Mouse (Mus musculus) heart, embryonic 16.5 days (tissue): ENCODE measurements around the gene Slc26a5. TPM values are rescaled to one million over a fixed set of nuclear protein-coding genes. Genes with fewer than 3 reads are reported as not detected.

Source experiments
- ATAC-seq: fragments of 200-750 bp; cut with Nextera tagmentation; replicated peaks from 2 replicates; pipeline ENCODE4 v1.8.0; 2017; ENCODE audit warnings: moderate number of reproducible peaks; ENCODE audit not compliant: insufficient read depth, low FRiP score; ENCODE audit errors: extremely low read depth
- H3K27ac ChIP-seq: fragments of 300-500 bp; sonication (generic); 2 replicates; pipeline ENCODE4 v1.5.1; 2014; ENCODE audit warnings: mild to moderate bottlenecking, low read length, control low read depth, moderate library complexity
- H3K27me3 ChIP-seq: fragments of 300-500 bp; sonication (generic); 2 replicates; pipeline ENCODE4 v1.6.1; 2014; ENCODE audit warnings: low read length, mixed read lengths; ENCODE audit not compliant: control insufficient read depth, insufficient read depth
- H3K36me3 ChIP-seq: fragments of 300-500 bp; sonication (generic); 2 replicates; pipeline ENCODE4 v1.6.1; 2014; ENCODE audit not compliant: control insufficient read depth, insufficient read depth
- H3K4me1 ChIP-seq: fragments of 300-500 bp; sonication (generic); 2 replicates; pipeline ENCODE4 v1.6.1; 2014; ENCODE audit warnings: low read length, mixed read lengths; ENCODE audit not compliant: control insufficient read depth, insufficient read depth
- H3K4me2 ChIP-seq: fragments of 300-500 bp; sonication (generic); 2 replicates; pipeline ENCODE4 v1.6.1; 2014; ENCODE audit warnings: low read depth, mild to moderate bottlenecking, control low read depth, low read length
- H3K4me3 ChIP-seq: fragments of 300-500 bp; sonication (generic); 2 replicates; pipeline ENCODE4 v1.5.1; 2014; ENCODE audit warnings: mild to moderate bottlenecking, control low read depth, low read length
- H3K9ac ChIP-seq: fragments of 300-500 bp; sonication (generic); 2 replicates; pipeline ENCODE4 v1.6.1; 2014; ENCODE audit warnings: low read length, control low read depth
- H3K9me3 ChIP-seq: fragments of 300-500 bp; sonication (generic); replicated peaks from 2 replicates; pipeline ENCODE4 v1.6.1; 2016; ENCODE audit warnings: low read length; ENCODE audit not compliant: control insufficient read depth
- WGBS: fragments of 180-500 bp; shearing (Covaris S2); extraction: QIAGEN DNeasy Blood & Tissue Kit; methylation state at CpG from one replicate; pipeline ENCODE4 v1.1.7; 2014; 5-methylcytosine and 5-hydroxymethylcytosine counted together
- polyA plus RNA-seq: library from polyadenylated mRNA; unstranded; fragments of >200 nt; fragmentation: Nextera tagmentation; extraction: Ambion mirVana; gene quantifications from 2 replicates; pipeline ENCODE4 v1.2.1, GENCODE M21; 2015

Gene Slc26a5
- polyA plus RNA-seq, 1 experiment from 2014 or later, result not detected

DNA sequence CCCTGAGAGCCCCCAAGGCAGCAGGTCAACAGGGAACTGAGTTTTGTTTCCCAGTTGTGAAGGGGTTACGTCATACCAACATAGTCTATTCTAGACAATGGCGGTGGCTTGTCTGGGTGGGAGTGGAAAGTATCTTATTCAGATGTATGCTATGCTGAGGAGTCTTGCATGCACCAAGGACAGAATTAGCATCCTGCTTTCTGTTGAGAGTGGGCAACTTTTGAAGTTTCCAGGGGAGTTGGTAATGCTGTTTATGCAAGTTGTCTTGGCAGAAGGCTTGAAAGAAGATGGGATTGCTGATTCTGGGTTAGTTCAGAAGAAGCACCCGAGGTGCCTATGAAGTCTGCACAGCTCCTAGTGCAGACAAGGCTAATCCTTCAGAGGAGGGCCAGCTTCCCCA, 28.8 kb upstream of the Slc26a5 start:
- H3K4me2 ChIP-seq, result no peak overlapping the region
- H3K9me3 ChIP-seq, result no peaks in the 10 kb centered on the region
- ATAC-seq, result no peak
- no peaks in the 10 kb centered on the region for H3K36me3 ChIP-seq
- H3K4me1 ChIP-seq, result 0 out of 2 replicates have a peak, but pooled peaks cover 2% of the 10 kb centered on the region
- no peaks in the 10 kb centered on the region for H3K27me3 ChIP-seq
- no peak overlapping the region for H3K4me3 ChIP-seq
- 75% methylated on average over 3 of the region's 3 CpGs for WGBS
- no peak overlapping the region for H3K9ac ChIP-seq
- H3K27ac ChIP-seq, result no peak overlapping the region

DNA sequence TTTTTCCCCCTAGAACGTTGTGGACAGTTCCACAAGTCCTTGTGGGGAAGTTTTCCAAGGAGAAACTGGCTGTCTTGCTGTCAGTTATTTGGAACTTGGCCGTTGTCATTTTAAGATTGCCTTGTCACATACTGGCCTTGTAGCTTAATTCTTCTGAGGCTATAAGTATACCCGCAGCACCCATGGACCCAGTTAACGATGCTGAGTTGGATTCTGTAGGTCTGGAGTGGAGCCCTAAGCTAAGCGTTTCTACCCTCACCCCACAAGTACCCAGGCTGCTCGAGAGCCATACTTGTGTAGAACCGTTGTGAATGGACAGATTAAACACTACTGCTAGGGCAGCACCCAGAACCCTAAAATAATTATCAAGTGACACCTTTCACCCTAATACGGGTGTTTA, 1.3 kb upstream of the Slc26a5 start:
- Histone ChIP-seq H3K9me3 (no peaks in the 10 kb centered on the region), H3K4me3 (no peak overlapping the region), H3K4me1 (no peaks in the 10 kb centered on the region), H3K27ac (no peak overlapping the region), H3K36me3 (no peaks in the 10 kb centered on the region), H3K9ac (no peak overlapping the region), H3K27me3 (peaks cover 3% of the 10 kb centered on the region; the same call in 1 of the 2 replicates), H3K4me2 (no peak overlapping the region)
- ATAC-seq, result no peak
- WGBS, result 62% methylated on average over 8 of the region's 8 CpGs

DNA sequence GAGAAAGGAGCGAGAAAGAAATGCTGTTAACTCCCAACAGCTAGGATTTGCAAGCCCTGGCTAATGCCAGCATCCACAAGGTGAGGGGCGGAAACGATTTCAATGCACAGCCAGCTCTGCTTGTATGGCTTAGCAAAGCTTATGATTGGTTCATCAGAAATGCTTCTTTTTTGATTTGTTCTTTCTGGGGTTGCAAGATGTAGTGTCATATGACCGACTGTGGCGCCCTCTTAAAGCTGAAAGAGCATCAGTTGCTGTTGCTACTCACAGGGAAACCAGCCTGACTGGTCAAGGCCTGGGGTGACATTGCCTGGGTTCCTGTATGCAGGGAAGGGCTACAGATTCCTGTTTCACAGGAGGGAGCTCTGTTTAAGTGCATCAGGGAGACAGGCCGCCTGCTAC, 908 bp upstream of the Slc26a5 start:
- WGBS, result 17% methylated on average over 6 of the region's 6 CpGs
- peak overlapping the region; percentile 62 for H3K4me2 ChIP-seq
- H3K27ac ChIP-seq, result no peak overlapping the region
- no peaks in the 10 kb centered on the region for H3K9me3 ChIP-seq
- H3K36me3 ChIP-seq, result no peaks in the 10 kb centered on the region
- peak overlapping the region; percentile 31; the same call in 1 of the 2 replicates for H3K4me3 ChIP-seq
- no peak for ATAC-seq
- peaks cover 3% of the 10 kb centered on the region; the same call in 1 of the 2 replicates for H3K27me3 ChIP-seq
- no peak overlapping the region for H3K9ac ChIP-seq
- H3K4me1 ChIP-seq, result no peaks in the 10 kb centered on the region

DNA sequence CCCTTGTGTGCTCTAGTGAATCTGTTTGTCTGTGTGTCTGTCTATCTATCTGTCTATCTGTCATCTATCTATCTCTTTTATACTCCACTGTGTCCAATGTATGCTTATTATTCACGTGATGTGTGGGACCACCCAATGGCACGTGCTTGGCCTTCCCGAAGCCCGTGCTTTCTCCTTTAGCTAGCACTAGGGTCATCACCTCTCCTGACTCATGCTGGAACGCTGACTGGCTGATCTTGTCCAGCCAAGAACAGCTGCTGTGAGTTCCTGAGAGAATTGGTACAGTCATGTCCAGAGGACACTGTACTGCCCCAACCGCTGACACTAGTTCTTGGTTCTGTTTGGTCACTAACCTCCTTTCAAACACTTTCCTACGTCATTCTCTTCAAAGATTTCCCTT, 6.8 kb downstream of the Slc26a5 start:
- 78% methylated on average over 7 of the region's 7 CpGs for WGBS
- Histone ChIP-seq H3K9ac (no peak overlapping the region), H3K9me3 (no peaks in the 10 kb centered on the region), H3K36me3 (no peaks in the 10 kb centered on the region), H3K27ac (no peak overlapping the region), H3K4me1 (no peaks in the 10 kb centered on the region), H3K4me2 (no peak overlapping the region), H3K27me3 (no peaks in the 10 kb centered on the region), H3K4me3 (no peak overlapping the region)
- ATAC-seq, result no peak

DNA sequence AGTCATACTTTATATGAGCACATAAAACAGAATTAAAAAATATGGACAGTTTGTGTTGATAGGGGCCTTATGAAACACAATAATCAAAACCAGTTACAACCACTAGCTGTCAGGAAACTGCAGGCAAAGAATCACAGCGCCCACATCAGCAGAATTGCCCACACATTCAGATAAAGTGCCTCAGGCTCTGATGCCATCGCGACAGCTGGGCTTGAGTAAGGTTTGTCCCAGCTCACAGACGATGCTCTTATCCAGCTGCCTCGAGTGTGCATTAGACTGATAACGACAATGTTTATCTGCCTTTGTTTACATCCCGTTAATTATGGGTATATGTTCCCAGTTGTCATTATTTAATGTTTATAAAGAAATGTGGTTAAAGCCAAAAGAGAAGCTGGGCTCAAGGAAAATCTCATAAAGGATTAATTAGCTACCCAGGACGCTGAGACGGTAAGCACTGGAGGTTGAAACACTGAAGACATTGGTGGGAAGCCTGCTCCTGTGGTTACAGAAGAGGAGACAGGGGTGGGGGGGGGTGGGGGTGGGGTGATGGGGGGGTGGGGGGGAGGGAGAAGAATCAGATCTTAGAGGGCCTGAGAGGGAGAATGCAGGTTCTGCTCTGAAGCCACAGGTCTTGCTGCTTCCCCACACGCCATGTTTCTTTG, 13.6 kb downstream of the Slc26a5 start:
- H3K4me1 ChIP-seq, result no peaks in the 10 kb centered on the region
- no peaks in the 10 kb centered on the region for H3K9me3 ChIP-seq
- no peaks in the 10 kb centered on the region for H3K36me3 ChIP-seq
- H3K27ac ChIP-seq, result no peak overlapping the region
- no peak overlapping the region for H3K4me2 ChIP-seq
- no peaks in the 10 kb centered on the region for H3K27me3 ChIP-seq
- no peak overlapping the region for H3K4me3 ChIP-seq
- WGBS, result 39% methylated on average over 10 of the region's 10 CpGs
- no peak for ATAC-seq
- H3K9ac ChIP-seq, result no peak overlapping the region

DNA sequence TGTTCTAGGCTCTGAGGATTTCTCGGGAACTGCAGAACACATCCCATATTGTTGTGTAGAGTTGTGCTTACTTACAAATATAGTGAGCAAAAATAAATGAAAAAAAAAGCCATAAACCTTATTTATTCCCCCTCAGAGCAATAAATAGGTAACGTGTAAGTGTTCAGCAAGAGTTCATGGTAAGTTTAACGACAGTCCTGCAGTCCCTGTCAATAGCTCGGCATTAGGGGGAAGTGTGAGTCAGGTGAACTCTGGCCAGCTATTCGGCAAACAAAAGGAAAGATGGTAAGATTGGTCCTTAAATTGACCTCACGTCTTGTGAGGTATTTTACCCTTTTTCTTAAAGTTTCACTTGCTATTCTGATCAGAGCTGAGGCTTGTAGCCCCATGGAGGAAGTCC, 18.0 kb downstream of the Slc26a5 start:
- no peak for ATAC-seq
- Histone ChIP-seq H3K4me3 (no peak overlapping the region), H3K4me2 (no peak overlapping the region), H3K9ac (no peak overlapping the region), H3K27ac (no peak overlapping the region), H3K27me3 (no peaks in the 10 kb centered on the region), H3K4me1 (no peaks in the 10 kb centered on the region), H3K9me3 (no peaks in the 10 kb centered on the region), H3K36me3 (no peaks in the 10 kb centered on the region)
- 71% methylated on average over 6 of the region's 6 CpGs for WGBS

DNA sequence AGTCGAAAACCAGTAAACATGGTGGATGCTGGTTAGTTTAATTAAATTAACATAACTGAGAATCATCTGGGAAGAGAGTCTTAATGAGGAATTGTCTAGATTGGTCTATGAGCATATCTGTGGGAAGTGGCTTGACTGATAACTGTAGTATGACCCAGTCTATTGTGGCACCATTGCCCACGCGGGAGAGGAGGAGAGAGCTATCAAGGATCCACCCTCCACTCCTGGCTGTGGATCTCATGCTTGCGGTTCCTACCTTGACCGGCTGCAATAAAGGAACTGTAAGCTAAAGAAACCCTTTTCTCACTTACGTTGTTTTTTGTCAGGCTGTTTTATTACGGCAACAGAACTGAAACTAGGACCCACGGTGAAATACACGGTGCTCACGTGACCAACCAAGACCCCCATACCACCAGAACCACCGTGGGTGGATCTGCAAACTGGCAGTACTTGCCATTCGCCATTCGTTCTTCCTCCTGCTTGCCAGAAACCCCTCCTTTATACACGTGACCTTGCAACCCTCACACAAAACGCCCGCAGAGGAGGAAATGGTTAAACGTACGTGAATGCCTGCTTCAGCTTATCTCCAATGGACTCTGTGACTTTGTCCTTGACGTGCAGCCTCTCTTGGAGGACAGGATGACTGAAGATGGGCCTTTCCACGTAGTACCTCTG, 18.7 kb downstream of the Slc26a5 start:
- WGBS, result 69% methylated on average over 20 of the region's 20 CpGs
- Histone ChIP-seq H3K4me2 (no peak overlapping the region), H3K4me1 (no peaks in the 10 kb centered on the region), H3K36me3 (no peaks in the 10 kb centered on the region), H3K9me3 (no peaks in the 10 kb centered on the region), H3K9ac (no peak overlapping the region), H3K4me3 (no peak overlapping the region), H3K27me3 (no peaks in the 10 kb centered on the region), H3K27ac (no peak overlapping the region)
- ATAC-seq, result no peak

DNA sequence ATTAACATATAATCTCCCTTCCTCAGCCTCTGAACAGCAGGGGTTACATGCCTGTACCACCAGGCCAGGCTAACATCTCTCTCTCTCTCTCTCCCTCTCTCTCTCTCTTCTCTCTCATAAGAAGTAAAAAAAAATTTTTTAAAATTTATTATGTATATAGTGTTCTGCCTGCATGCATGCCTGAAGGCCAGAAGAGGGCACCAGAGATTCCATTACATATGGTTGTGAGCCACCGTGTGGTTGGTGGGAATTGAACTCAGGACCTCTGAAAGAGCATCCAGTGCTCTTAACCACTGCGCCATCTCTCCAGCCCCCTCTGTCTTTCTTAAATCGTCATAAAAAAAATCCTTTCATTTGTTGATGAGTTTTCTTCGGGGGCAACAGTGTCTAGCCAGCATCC, 20.7 kb downstream of the Slc26a5 start:
- WGBS, result 69% methylated on average over 4 of the region's 4 CpGs
- no peak for ATAC-seq

DNA sequence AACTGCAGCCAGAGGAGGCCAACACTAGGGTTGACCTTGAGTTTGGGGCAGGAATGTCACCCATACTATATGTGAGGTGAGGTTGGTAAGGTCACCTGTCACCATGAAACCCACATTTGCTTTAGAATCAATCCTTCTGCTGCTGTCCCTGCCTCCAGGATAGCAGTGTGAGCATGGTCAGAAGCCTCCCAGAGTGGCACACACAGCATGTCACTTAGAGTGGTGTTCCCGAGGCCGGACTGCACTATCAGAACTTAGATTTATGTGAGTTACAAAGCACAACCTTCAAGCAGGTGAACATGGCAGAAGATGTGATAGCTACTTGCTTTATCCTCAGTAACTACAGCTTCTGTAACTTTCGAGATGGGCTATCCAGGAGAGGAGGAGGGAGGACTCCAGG, 33.6 kb downstream of the Slc26a5 start:
- WGBS, result 67% methylated on average over 3 of the region's 3 CpGs
- no peak for ATAC-seq
- no peak overlapping the region for H3K9ac ChIP-seq

More for the DNA sequence above, 20.7 kb downstream of the Slc26a5 start:
- no peaks in the 10 kb centered on the region for H3K36me3 ChIP-seq
- no peak overlapping the region for H3K9ac ChIP-seq
- no peak overlapping the region for H3K27ac ChIP-seq
- no peaks in the 10 kb centered on the region for H3K27me3 ChIP-seq
- H3K4me1 ChIP-seq, result no peaks in the 10 kb centered on the region
- H3K9me3 ChIP-seq, result no peaks in the 10 kb centered on the region
- no peak overlapping the region for H3K4me2 ChIP-seq
- H3K4me3 ChIP-seq, result no peak overlapping the region

More for the DNA sequence above, 33.6 kb downstream of the Slc26a5 start:
- Histone ChIP-seq H3K27me3 (no peaks in the 10 kb centered on the region), H3K27ac (no peak overlapping the region), H3K4me3 (no peak overlapping the region), H3K9me3 (no peaks in the 10 kb centered on the region), H3K4me2 (no peak overlapping the region), H3K4me1 (no peaks in the 10 kb centered on the region), H3K36me3 (no peaks in the 10 kb centered on the region)
